Mouse (Mus musculus) spleen, adult 2 months (tissue): ENCODE results near the gene Yif1b. TPM values are rescaled to one million over a fixed set of nuclear protein-coding genes. Genes with fewer than 3 reads are reported as not detected.

Experiments used
- DNase-seq, 2 experiments: peaks; one replicate each; pipeline versions ENCODE4 v3.0.0 to v3.0.0-alpha.2; 2012 to 2021; ENCODE audit warnings: low spot score in 2 of 2, low read depth in 1 of 2
- H3K27ac ChIP-seq: fragments of 200-500 bp; 2 replicates; pipeline ENCODE4 v1.5.1; 2012; ENCODE audit warnings: low read length, inconsistent platforms; ENCODE audit not compliant: insufficient read depth
- H3K27me3 ChIP-seq: fragments of 200-500 bp; 2 replicates; pipeline ENCODE4 v1.6.1; 2012; ENCODE audit warnings: mild to moderate bottlenecking, moderate library complexity, low read length, inconsistent platforms; ENCODE audit not compliant: control insufficient read depth, insufficient read depth
- H3K36me3 ChIP-seq: fragments of 200-500 bp; 2 replicates; pipeline ENCODE4 v1.6.1; 2012; ENCODE audit warnings: mild to moderate bottlenecking, low read length, inconsistent platforms; ENCODE audit not compliant: control insufficient read depth, insufficient read depth
- H3K4me1 ChIP-seq: fragments of 200-500 bp; 2 replicates; pipeline ENCODE4 v1.6.1; 2011; ENCODE audit warnings: inconsistent platforms; ENCODE audit not compliant: control insufficient read depth, insufficient read depth, insufficient read length
- H3K4me3 ChIP-seq: fragments of 200-500 bp; 2 replicates; pipeline ENCODE4 v1.5.1; 2011; ENCODE audit warnings: mild to moderate bottlenecking, inconsistent platforms; ENCODE audit not compliant: insufficient read depth, insufficient read length; ENCODE audit errors: extremely low read depth
- CTCF ChIP-seq: fragments of 200-500 bp; IDR thresholded peaks from 2 replicates; pipeline ENCODE4 v1.5.1; 2011; ENCODE audit warnings: mild to moderate bottlenecking, inconsistent platforms; ENCODE audit not compliant: insufficient read depth, insufficient read length, insufficient replicate concordance; ENCODE audit errors: extremely low read depth
- POLR2A ChIP-seq: fragments of 200-500 bp; IDR thresholded peaks from 2 replicates; pipeline ENCODE4 v1.6.1; 2011; ENCODE audit warnings: low read depth, low read length, inconsistent platforms
- WGBS: fragments of 180-500 bp; shearing (Covaris S2); methylation state at CpG from one replicate; pipeline ENCODE4 v1.1.7; 2018; 5-methylcytosine and 5-hydroxymethylcytosine counted together
- polyA plus RNA-seq: library from polyadenylated mRNA; depleted of rRNA; stranded (reverse); fragments of >200 nt; gene quantifications from 2 replicates; pipeline ENCODE4 v1.2.3, GENCODE M21; 2012; rRNA removed

Yif1b gene
- polyA plus RNA-seq, 1 experiment, result 74.2 TPM

- WGBS, result 80% methylated on average over 19 of the region's 19 CpGs
- Histone ChIP-seq H3K4me1 (peaks cover 9% of the 10 kb centered on the region), H3K36me3 (no peaks in the 10 kb centered on the region), H3K4me3 (no peak overlapping the region), H3K27me3 (peaks cover 3% of the 10 kb centered on the region; the same call in 1 of the 2 replicates), H3K27ac (peak overlapping the region; percentile 26; the same call in 1 of the 2 replicates)
- TF ChIP-seq POLR2A, result no peak
- no peak for DNase-seq
Measured at GRCm38 (mm10) chr7:29293131-29294065, 55.3 kb downstream of the Yif1b start.

GRCm38 (mm10) chr7:29294111-29294761 lies 56.1 kb downstream of the Yif1b start:
- WGBS, result 48% methylated on average over 13 of the region's 13 CpGs
- no peak overlapping the region for H3K4me3 ChIP-seq
- H3K4me1 ChIP-seq, result peaks cover 2% of the 10 kb centered on the region; the same call in 1 of the 2 replicates
- peak overlapping the region; percentile 24 for H3K27ac ChIP-seq
- TF ChIP-seq POLR2A (no peak), CTCF (no peak)
- H3K36me3 ChIP-seq, result no peaks in the 10 kb centered on the region
- no peak for DNase-seq
- peaks cover under 1% of the 10 kb centered on the region; the same call in 1 of the 2 replicates for H3K27me3 ChIP-seq

GRCm38 (mm10) chr7:29295861-29296647 lies 57.9 kb downstream of the Yif1b start:
- Histone ChIP-seq H3K4me3 (no peak overlapping the region), H3K27ac (no peak overlapping the region), H3K36me3 (no peaks in the 10 kb centered on the region), H3K4me1 (no peaks in the 10 kb centered on the region), H3K27me3 (no peaks in the 10 kb centered on the region)
- DNase-seq, result no peak
- 82% methylated on average over 24 of the region's 24 CpGs for WGBS
- TF ChIP-seq CTCF, result no peak
- TF ChIP-seq POLR2A, result no peak

GRCm38 (mm10) chr7:29296998-29297397 lies 58.9 kb downstream of the Yif1b start:
- TF ChIP-seq POLR2A (no peak), CTCF (peak; percentile 68; the same call in 1 of the 2 replicates)
- no peaks in the 10 kb centered on the region for H3K27me3 ChIP-seq
- no peak overlapping the region for H3K4me3 ChIP-seq
- no peaks in the 10 kb centered on the region for H3K4me1 ChIP-seq
- no peak overlapping the region for H3K27ac ChIP-seq
- 20% methylated on average over 10 of the region's 10 CpGs for WGBS
- H3K36me3 ChIP-seq, result no peaks in the 10 kb centered on the region
- DNase-seq, result peak; percentile 41 to 50

Other genes with a start within 250 kb of the Yif1b start
- gene Ryr1, start 113.2 kb upstream of the Yif1b start, polyA plus RNA-seq, result 0.27 TPM in 2 replicates
- gene Rasgrp4, start 103.5 kb upstream of the Yif1b start, polyA plus RNA-seq, result 16.4 and 22.5 TPM in 2 replicates
- 40.3 and 44.4 TPM in 2 replicates for gene Fam98c, start 82.1 kb upstream of the Yif1b start, polyA plus RNA-seq
- 0.52 and 0.84 TPM in 2 replicates for gene Ggn, start 68.1 kb upstream of the Yif1b start, polyA plus RNA-seq
- gene Spred3, start 67.9 kb upstream of the Yif1b start, polyA plus RNA-seq, result 1.4 and 1.6 TPM in 2 replicates
- 82.0 and 91.1 TPM in 2 replicates for gene Psmd8, start 57.6 kb upstream of the Yif1b start, polyA plus RNA-seq
- gene Catsperg1, start 24.3 kb upstream of the Yif1b start, polyA plus RNA-seq, result 1.6 and 2.0 TPM in 2 replicates
- 34.3 and 43.5 TPM in 2 replicates for gene Kcnk6, start 5.8 kb upstream of the Yif1b start, polyA plus RNA-seq
- gene 2200002D01Rik, start 10.1 kb downstream of the Yif1b start, polyA plus RNA-seq, result 0.51 and 1.0 TPM in 2 replicates
- gene Spint2, start 43.6 kb downstream of the Yif1b start, polyA plus RNA-seq, result 69.7 and 88.3 TPM in 2 replicates
- 27.3 and 62.6 TPM in 2 replicates for gene Ppp1r14a, start 51.0 kb downstream of the Yif1b start, polyA plus RNA-seq
- 0.06 and 0.35 TPM in 2 replicates for gene Dpf1, start 65.6 kb downstream of the Yif1b start, polyA plus RNA-seq